Mouse (Mus musculus) hindbrain, embryonic 11.5 days (tissue): Measurements from ENCODE around the gene Tenm4. TPM values are rescaled to one million over a fixed set of nuclear protein-coding genes. Genes with fewer than 3 reads are reported as not detected.

Experiments used
- ATAC-seq: fragments of 200-750 bp; cut with Nextera tagmentation; 2 replicates; pipeline ENCODE4 v1.8.0; 2017; ENCODE audit warnings: mild to moderate bottlenecking, moderate TSS enrichment, moderate library complexity; ENCODE audit not compliant: low FRiP score
- DNase-seq: peaks from one replicate; pipeline ENCODE4 v3.0.0-alpha.2; 2015; ENCODE audit warnings: low spot score
- H3K27ac ChIP-seq: fragments of 300-500 bp; sonication (generic); 2 replicates; pipeline ENCODE4 v1.5.1; 2014; ENCODE audit warnings: mild to moderate bottlenecking, low read depth, low read length
- H3K27me3 ChIP-seq: fragments of 300-500 bp; sonication (generic); 2 replicates; pipeline ENCODE4 v1.6.1; 2014; ENCODE audit warnings: mild to moderate bottlenecking, low read length, moderate library complexity, mixed read lengths; ENCODE audit not compliant: control insufficient read depth, insufficient read depth
- H3K36me3 ChIP-seq: fragments of 300-500 bp; sonication (generic); 2 replicates; pipeline ENCODE4 v1.6.1; 2014; ENCODE audit warnings: mild to moderate bottlenecking, low read length, moderate library complexity, mixed read lengths; ENCODE audit not compliant: control insufficient read depth, insufficient read depth
- H3K4me1 ChIP-seq: fragments of 300-500 bp; sonication (generic); replicated peaks from 2 replicates; pipeline ENCODE4 v1.6.1; 2014; ENCODE audit warnings: low read length, mixed read lengths; ENCODE audit not compliant: control insufficient read depth, insufficient read depth
- H3K4me2 ChIP-seq: fragments of 300-500 bp; sonication (generic); replicated peaks from 2 replicates; pipeline ENCODE4 v1.6.1; 2014; ENCODE audit warnings: mild to moderate bottlenecking, low read depth, low read length
- H3K4me3 ChIP-seq: fragments of 300-500 bp; sonication (generic); 2 replicates; pipeline ENCODE4 v1.5.1; 2014; ENCODE audit warnings: low read depth, low read length
- H3K9ac ChIP-seq: fragments of 300-500 bp; sonication (generic); 2 replicates; pipeline ENCODE4 v1.6.1; 2014; ENCODE audit warnings: low read depth, low read length
- H3K9me3 ChIP-seq: fragments of 300-500 bp; sonication (generic); 2 replicates; pipeline ENCODE4 v1.6.1; 2016; ENCODE audit warnings: low read length; ENCODE audit not compliant: control insufficient read depth
- WGBS: fragments of 180-500 bp; shearing (Covaris S2); extraction: QIAGEN DNeasy Blood & Tissue Kit; methylation state at CpG from one replicate; pipeline ENCODE4 v1.1.7; 2014; 5-methylcytosine and 5-hydroxymethylcytosine counted together
- polyA plus RNA-seq: library from polyadenylated mRNA; unstranded; fragments of >200 nt; fragmentation: Nextera tagmentation; extraction: Ambion mirVana; gene quantifications from 2 replicates; pipeline ENCODE4 v1.2.1, GENCODE M21; 2014

Gene Tenm4
- polyA plus RNA-seq, 1 experiment from 2014 or later, result 24.0 TPM

DNA sequence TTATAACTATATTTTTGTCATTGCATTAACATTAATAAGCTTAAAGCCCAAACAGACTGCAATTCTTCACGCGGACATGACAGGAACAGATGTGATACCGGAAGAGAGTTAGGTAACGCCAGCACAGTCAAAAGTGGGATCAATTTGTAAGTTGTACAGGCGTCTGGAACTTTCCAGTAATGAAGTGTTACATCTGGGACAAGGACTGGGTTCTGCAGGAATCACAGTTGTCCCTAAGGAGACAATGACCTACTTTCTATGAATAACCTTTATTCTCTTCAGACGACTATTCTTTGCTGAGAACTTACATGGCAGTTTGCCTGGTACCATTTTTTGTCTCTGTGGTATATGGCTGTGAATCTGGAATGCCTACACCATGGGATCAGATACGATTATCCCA is 214.8 kb downstream of the Tenm4 start:
- 87% methylated on average over 7 of the region's 7 CpGs for WGBS
- Histone ChIP-seq H3K4me1 (0 out of 2 replicates have a peak, but pooled peaks cover 3% of the 10 kb centered on the region), H3K4me3 (no peak overlapping the region), H3K27me3 (no peaks in the 10 kb centered on the region), H3K36me3 (no peaks in the 10 kb centered on the region), H3K9me3 (no peaks in the 10 kb centered on the region), H3K4me2 (no peak overlapping the region), H3K27ac (no peak overlapping the region), H3K9ac (no peak overlapping the region)
- DNase-seq (no peak), ATAC-seq (no peak)

DNA sequence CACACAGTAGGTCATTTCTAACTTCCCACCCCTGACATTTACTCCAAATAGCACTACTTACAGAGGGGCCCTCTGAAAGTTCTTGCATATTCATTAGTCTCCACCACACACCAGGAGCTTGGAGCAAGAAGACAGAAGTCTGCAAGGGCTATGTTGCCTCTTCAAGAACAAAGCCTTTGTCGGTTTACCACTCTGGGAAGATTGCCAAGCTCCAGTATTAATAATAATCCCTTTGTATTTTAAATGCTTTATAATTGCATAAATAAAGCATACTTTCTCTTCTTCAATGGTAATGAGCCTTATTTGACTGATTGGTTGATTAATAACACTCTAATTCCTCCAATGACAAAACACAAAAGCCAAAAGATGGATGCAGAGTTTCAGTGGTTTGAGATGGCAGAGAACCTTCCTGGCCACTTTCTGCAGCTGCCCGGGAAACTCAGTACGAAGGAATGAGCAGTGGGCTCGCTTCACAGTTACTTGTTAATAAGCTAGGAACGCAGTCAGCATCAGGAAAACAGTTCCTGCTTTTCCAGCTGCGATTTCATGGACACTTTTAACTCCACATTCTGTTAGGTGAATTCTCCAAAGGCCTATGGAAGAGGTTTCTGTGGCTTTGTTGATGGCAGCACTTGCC is 219.1 kb downstream of the Tenm4 start:
- no peaks in the 10 kb centered on the region for H3K36me3 ChIP-seq
- no peaks in the 10 kb centered on the region; the same call in 1 of the 2 replicates for H3K4me1 ChIP-seq
- 73% methylated on average over 6 of the region's 6 CpGs for WGBS
- no peak overlapping the region for H3K4me3 ChIP-seq
- no peaks in the 10 kb centered on the region for H3K9me3 ChIP-seq
- H3K4me2 ChIP-seq, result no peak overlapping the region
- no peaks in the 10 kb centered on the region for H3K27me3 ChIP-seq
- ATAC-seq (peak; percentile 53; the same call in 1 of the 2 replicates), DNase-seq (no peak)
- H3K9ac ChIP-seq, result no peak overlapping the region
- H3K27ac ChIP-seq, result no peak overlapping the region

DNA sequence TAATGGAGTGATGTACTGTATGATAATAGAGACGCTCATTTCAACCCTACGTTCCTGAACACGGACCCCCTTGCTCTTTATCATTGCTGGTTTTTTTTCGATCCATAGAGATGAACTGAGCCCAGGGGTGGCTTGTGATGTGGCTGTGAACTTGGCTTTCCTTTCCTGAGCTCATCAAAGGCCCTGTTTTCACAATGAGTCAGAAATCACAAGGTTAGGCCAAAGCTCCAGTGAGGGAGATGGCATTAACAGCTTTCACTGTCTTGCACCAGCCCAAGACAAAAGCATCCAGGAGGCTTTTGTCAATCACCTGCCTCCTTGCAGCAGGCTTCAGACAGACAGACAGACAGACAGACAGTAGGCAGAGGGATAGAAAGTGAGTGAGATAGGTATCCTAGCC is 219.8 kb downstream of the Tenm4 start:
- WGBS, result 91% methylated on average over 4 of the region's 4 CpGs
- Histone ChIP-seq H3K9me3 (no peaks in the 10 kb centered on the region), H3K4me1 (no peaks in the 10 kb centered on the region; the same call in 1 of the 2 replicates), H3K4me3 (no peak overlapping the region), H3K36me3 (no peaks in the 10 kb centered on the region), H3K27me3 (no peaks in the 10 kb centered on the region), H3K9ac (no peak overlapping the region), H3K4me2 (no peak overlapping the region), H3K27ac (no peak overlapping the region)
- ATAC-seq, result no peak
- DNase-seq, result no peak

DNA sequence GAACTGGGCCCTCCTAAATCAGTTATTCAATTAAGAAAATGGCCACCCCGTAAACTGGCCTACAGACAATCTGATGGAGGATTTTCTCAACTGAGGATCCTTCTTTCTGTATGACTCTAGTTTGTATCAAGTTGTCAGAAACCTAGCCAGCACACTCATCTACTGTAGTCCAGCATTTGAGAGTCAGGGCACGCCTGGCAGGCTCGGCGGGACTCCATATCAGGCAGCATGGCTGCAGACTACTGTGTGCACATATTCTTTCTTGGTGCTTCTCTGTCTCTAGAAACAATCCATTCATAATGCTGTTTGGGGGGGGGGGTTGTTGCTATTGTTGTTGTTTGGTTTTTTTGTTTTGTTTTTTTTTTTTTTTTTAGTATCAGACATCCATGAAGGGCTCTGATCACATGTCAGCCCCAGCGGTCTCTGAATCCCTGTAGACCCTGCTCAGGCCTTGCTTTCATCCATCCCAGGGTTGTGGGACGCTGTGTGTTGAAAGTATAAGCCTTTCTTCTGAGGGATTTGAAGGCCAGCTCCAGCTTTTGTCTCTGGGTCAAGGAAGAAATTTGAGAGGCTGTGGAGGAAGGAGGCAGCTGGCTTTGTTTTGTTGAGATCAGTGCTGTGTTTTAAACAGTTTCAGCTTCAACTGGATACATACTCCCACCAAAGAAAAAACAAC is 220.9 kb downstream of the Tenm4 start:
- H3K27me3 ChIP-seq, result no peaks in the 10 kb centered on the region
- H3K36me3 ChIP-seq, result no peaks in the 10 kb centered on the region
- no peak overlapping the region for H3K4me2 ChIP-seq
- no peak overlapping the region for H3K9ac ChIP-seq
- DNase-seq (no peak), ATAC-seq (no peak)
- no peak overlapping the region for H3K27ac ChIP-seq
- H3K4me1 ChIP-seq, result no peaks in the 10 kb centered on the region; the same call in 1 of the 2 replicates
- H3K9me3 ChIP-seq, result no peaks in the 10 kb centered on the region
- WGBS, result 63% methylated on average over 6 of the region's 6 CpGs
- H3K4me3 ChIP-seq, result no peak overlapping the region

DNA sequence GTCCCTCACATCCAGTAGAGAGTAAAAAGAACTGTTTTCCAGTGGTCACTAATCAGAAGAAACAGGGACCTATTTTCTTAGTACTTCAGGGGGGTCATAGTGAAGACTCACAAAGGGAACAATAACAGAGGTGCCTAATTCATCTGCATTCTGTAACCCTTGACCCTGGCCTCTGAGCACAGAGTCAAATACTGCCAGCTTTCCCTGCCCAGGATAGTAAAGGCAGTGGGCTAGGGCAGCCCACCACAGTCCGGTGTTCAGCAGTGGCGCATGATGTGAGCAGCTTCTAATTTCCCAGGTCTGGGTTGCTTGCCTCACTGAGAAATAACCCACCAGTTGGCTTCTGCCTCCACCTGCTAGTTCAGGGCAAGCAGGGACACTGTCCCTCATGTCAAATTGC is 221.6 kb downstream of the Tenm4 start:
- Histone ChIP-seq H3K36me3 (no peaks in the 10 kb centered on the region), H3K27ac (no peak overlapping the region; the same call in 1 of the 2 replicates), H3K9ac (no peak overlapping the region), H3K4me3 (no peak overlapping the region), H3K27me3 (no peaks in the 10 kb centered on the region), H3K9me3 (no peaks in the 10 kb centered on the region), H3K4me2 (no peak overlapping the region), H3K4me1 (no peaks in the 10 kb centered on the region; the same call in 1 of the 2 replicates)
- ATAC-seq (no peak), DNase-seq (no peak)
- WGBS, result 45% methylated on average over 2 of the region's 2 CpGs

GRCm38 (mm10) chr7:96397940-96398339 is 226.9 kb downstream of the Tenm4 start:
- ATAC-seq, result no peak
- no peaks in the 10 kb centered on the region for H3K9me3 ChIP-seq
- no peak overlapping the region for H3K4me3 ChIP-seq
- no peak overlapping the region for H3K4me2 ChIP-seq
- no peak overlapping the region for H3K9ac ChIP-seq
- H3K36me3 ChIP-seq, result no peaks in the 10 kb centered on the region
- H3K27ac ChIP-seq, result no peak overlapping the region
- 50% methylated on average over 1 of the region's 1 CpGs for WGBS
- H3K27me3 ChIP-seq, result no peaks in the 10 kb centered on the region
- H3K4me1 ChIP-seq, result no peaks in the 10 kb centered on the region
- DNase-seq, result no peak

GRCm38 (mm10) chr7:96400411-96400810 is 229.4 kb downstream of the Tenm4 start:
- no peaks in the 10 kb centered on the region for H3K9me3 ChIP-seq
- H3K27me3 ChIP-seq, result no peaks in the 10 kb centered on the region
- H3K36me3 ChIP-seq, result no peaks in the 10 kb centered on the region
- DNase-seq (peak; percentile 22), ATAC-seq (peak; percentile 61)
- 20% methylated on average over 11 of the region's 11 CpGs for WGBS
- no peaks in the 10 kb centered on the region for H3K4me1 ChIP-seq
- no peak overlapping the region for H3K4me3 ChIP-seq
- H3K4me2 ChIP-seq, result no peak overlapping the region
- H3K9ac ChIP-seq, result no peak overlapping the region
- H3K27ac ChIP-seq, result no peak overlapping the region

- no peaks in the 10 kb centered on the region for H3K27me3 ChIP-seq
- no peaks in the 10 kb centered on the region for H3K9me3 ChIP-seq
- H3K4me2 ChIP-seq, result no peak overlapping the region
- no peak overlapping the region for H3K27ac ChIP-seq
- H3K4me1 ChIP-seq, result peaks cover 5% of the 10 kb centered on the region
- no peaks in the 10 kb centered on the region for H3K36me3 ChIP-seq
- no peak overlapping the region for H3K9ac ChIP-seq
- WGBS, result 69% methylated on average over 8 of the region's 8 CpGs
- DNase-seq, result no peak
- ATAC-seq, result no peak
- no peak overlapping the region for H3K4me3 ChIP-seq
Observed at GRCm38 (mm10) chr7:96406630-96407214, 235.7 kb downstream of the Tenm4 start.
